ENCODE assay signal across 8 mouse cellular contexts in genomic region chr6:91117149-91117548, GRCm38 (mm10). TPM values are rescaled to one million over a fixed set of nuclear protein-coding genes. Genes with fewer than 3 reads are reported as not detected.
DNase-seq lines count a peak whose midpoint lies in the region; ATAC-seq and TF ChIP-seq lines count a peak whose summit lies in the region.

No protein-coding gene starts in this region.

- H3K36me3 ChIP-seq in kidney, postnatal 0 days (ENCODE audit: insufficient read depth, low read length) = no peaks in the 10 kb centered on the region
- H3K36me3 ChIP-seq in ES-Bruce4 (ENCODE audit: control insufficient read depth, insufficient read depth, low read length, poor library complexity, severe bottlenecking) = no peaks in the 10 kb centered on the region
- H3K36me3 ChIP-seq in intestine, embryonic 16.5 days (ENCODE audit: control insufficient read depth, insufficient read depth, low read length) = no peaks in the 10 kb centered on the region
- H3K36me3 ChIP-seq in neural tube, embryonic 13.5 days = no peaks in the 10 kb centered on the region

- H3K27me3 ChIP-seq in kidney, postnatal 0 days (ENCODE audit: insufficient read depth, low read length) = no peaks in the 10 kb centered on the region
- H3K27me3 ChIP-seq in ES-Bruce4 (ENCODE audit: control insufficient read depth, insufficient read depth, low read length, poor library complexity, severe bottlenecking) = no peaks in the 10 kb centered on the region
- H3K27me3 ChIP-seq in intestine, embryonic 16.5 days (replicated peaks; ENCODE audit: control insufficient read depth, insufficient read depth, low read length) = no peaks in the 10 kb centered on the region
- H3K27me3 ChIP-seq in neural tube, embryonic 13.5 days = no peaks in the 10 kb centered on the region

- ATAC-seq in kidney, postnatal 0 days (replicated peaks; ENCODE audit: low FRiP score, low read depth) = peak; percentile 55
- peak; percentile 34 for ATAC-seq in intestine, embryonic 16.5 days
- ATAC-seq in neural tube, embryonic 13.5 days (ENCODE audit: low read depth) = peak; percentile 37

- H3K4me2 ChIP-seq in kidney, postnatal 0 days (ENCODE audit: low read length) = peak overlapping the region; percentile 99
- H3K4me2 ChIP-seq in intestine, embryonic 16.5 days (ENCODE audit: low read depth, low read length) = peak overlapping the region; percentile 98
- peak overlapping the region; percentile 85 for H3K4me2 ChIP-seq in neural tube, embryonic 13.5 days

- no peak for TF ChIP-seq EP300 in ES-Bruce4 (IDR thresholded peaks at IDR 0.05; ENCODE audit: insufficient read depth, low read depth, low read length)

- 0 out of 2 replicates have a peak overlapping the region, but pooled peaks have one; percentile 75 for H3K27ac ChIP-seq in kidney, postnatal 0 days
- H3K27ac ChIP-seq in ES-Bruce4 (ENCODE audit: insufficient read depth, low read length) = no peak overlapping the region
- no peak overlapping the region for H3K27ac ChIP-seq in brown adipose tissue, adult 24 weeks (replicated peaks; ENCODE audit: low read depth, low read length)
- H3K27ac ChIP-seq in intestine, embryonic 16.5 days (ENCODE audit: low read length) = no peak overlapping the region
- H3K27ac ChIP-seq in neural tube, embryonic 13.5 days (replicated peaks) = peak overlapping the region; percentile 90

- peak; percentile 74 for DNase-seq in kidney, postnatal 0 days (ENCODE audit: low spot score)
- DNase-seq in kidney, adult 18-20 months = no peak
- DNase-seq in adrenal gland, postnatal 25 days = no peak
- no peak for DNase-seq in right cerebral cortex, postnatal 36 days (ENCODE audit: low spot score in 2 of 2)

- H3K9ac ChIP-seq in kidney, postnatal 0 days (ENCODE audit: low read depth, low read length) = peak overlapping the region; percentile 78; the same call in 1 of the 2 replicates
- H3K9ac ChIP-seq in ES-Bruce4 (ENCODE audit: low read depth, poor library complexity, severe bottlenecking) = peak overlapping the region; percentile 85
- H3K9ac ChIP-seq in intestine, embryonic 16.5 days (ENCODE audit: low read depth, low read length) = peak overlapping the region; percentile 75
- peak overlapping the region; percentile 83 for H3K9ac ChIP-seq in neural tube, embryonic 13.5 days

- no peak for TF ChIP-seq CTCF in kidney, postnatal 0 days (IDR thresholded peaks at IDR 0.05; ENCODE audit: low read depth)
- TF ChIP-seq CTCF in ES-Bruce4 (IDR thresholded peaks at IDR 0.05; ENCODE audit: low read depth, low read length) = no peak

- WGBS in kidney, postnatal 0 days = 3% methylated on average over 9 of the region's 9 CpGs
- WGBS in intestine, embryonic 16.5 days = 4% methylated on average over 9 of the region's 9 CpGs
- WGBS in neural tube, embryonic 13.5 days = 4% methylated on average over 9 of the region's 9 CpGs

- H3K4me1 ChIP-seq in kidney, postnatal 0 days (replicated peaks; ENCODE audit: insufficient read depth, low read length) = peaks cover 19% of the 10 kb centered on the region
- peaks cover 2% of the 10 kb centered on the region for H3K4me1 ChIP-seq in ES-Bruce4 (ENCODE audit: control insufficient read depth, insufficient read depth, low read length)
- H3K4me1 ChIP-seq in brown adipose tissue, adult 24 weeks (ENCODE audit: control insufficient read depth, insufficient read depth, insufficient read length, low read length) = 0 out of 2 replicates have a peak, but pooled peaks cover 3% of the 10 kb centered on the region
- peaks cover 6% of the 10 kb centered on the region; the same call in 1 of the 2 replicates for H3K4me1 ChIP-seq in intestine, embryonic 16.5 days (ENCODE audit: control insufficient read depth, insufficient read depth, low read length)
- peaks cover 35% of the 10 kb centered on the region for H3K4me1 ChIP-seq in neural tube, embryonic 13.5 days (replicated peaks)

- H3K4me3 ChIP-seq in kidney, postnatal 0 days (replicated peaks; ENCODE audit: low read depth, low read length) = peak overlapping the region; percentile 59
- peak overlapping the region; percentile 72 for H3K4me3 ChIP-seq in ES-Bruce4 (ENCODE audit: low read depth, low read length)
- H3K4me3 ChIP-seq in brown adipose tissue, adult 24 weeks (ENCODE audit: insufficient read depth, low read depth, low read length) = peak overlapping the region; percentile 79; the same call in 1 of the 2 replicates
- peak overlapping the region; percentile 73 for H3K4me3 ChIP-seq in intestine, embryonic 16.5 days (ENCODE audit: low read length)
- peak overlapping the region; percentile 65 for H3K4me3 ChIP-seq in neural tube, embryonic 13.5 days

- no peak for TF ChIP-seq POLR2A in ES-Bruce4 (IDR thresholded peaks at IDR 0.05; ENCODE audit: insufficient read depth, low read length)

- H3K9me3 ChIP-seq in kidney, postnatal 0 days (replicated peaks; ENCODE audit: low read length) = no peaks in the 10 kb centered on the region
- H3K9me3 ChIP-seq in ES-Bruce4 (replicated peaks; ENCODE audit: control insufficient read depth, insufficient read depth, low read length, poor library complexity, severe bottlenecking) = no peaks in the 10 kb centered on the region
- H3K9me3 ChIP-seq in intestine, embryonic 16.5 days (ENCODE audit: control insufficient read depth, low read length) = no peaks in the 10 kb centered on the region
- H3K9me3 ChIP-seq in neural tube, embryonic 13.5 days = 0 out of 2 replicates have a peak, but pooled peaks cover 6% of the 10 kb centered on the region

RNA-seq across cellular contexts. Expression of gene Nup210, which starts 0.5 kb away (rescaled TPM):
- 11.7 and 14.1 TPM in 2 replicates for polyA plus RNA-seq in kidney, postnatal 0 days (2015; fragmentation: Nextera tagmentation; extraction: Ambion mirVana)
- 36.3 and 46.8 TPM in 2 replicates for polyA plus RNA-seq in ES-Bruce4 (2011; ENCODE audit: insufficient read depth, insufficient read length, low read depth, missing spikeins)
- 0.96 and 1.4 TPM in 2 replicates for polyA plus RNA-seq in brown adipose tissue, adult 24 weeks (2012; ENCODE audit: insufficient read depth, insufficient read length, missing spikeins)
- 13.7 TPM in 2 replicates for polyA plus RNA-seq in intestine, embryonic 16.5 days (2015; fragmentation: Nextera tagmentation; extraction: Ambion mirVana)
- 12.5 and 14.2 TPM in 2 replicates for polyA plus RNA-seq in neural tube, embryonic 13.5 days (2015; fragmentation: Nextera tagmentation; extraction: Ambion mirVana)
- total RNA-seq in adrenal gland, postnatal 25 days (2021) = 3.9 and 6.3 TPM in 2 replicates

RNA-seq across cellular contexts. Expression of gene Hdac11, which starts 39.3 kb away (rescaled TPM):
- polyA plus RNA-seq in kidney, postnatal 0 days (2015; fragmentation: Nextera tagmentation; extraction: Ambion mirVana) = 16.2 and 17.3 TPM in 2 replicates
- polyA plus RNA-seq in ES-Bruce4 (2011; ENCODE audit: insufficient read depth, insufficient read length, low read depth, missing spikeins) = 6.1 and 7.1 TPM in 2 replicates
- 2.6 and 3.5 TPM in 2 replicates for polyA plus RNA-seq in brown adipose tissue, adult 24 weeks (2012; ENCODE audit: insufficient read depth, insufficient read length, missing spikeins)
- 7.7 and 9.0 TPM in 2 replicates for polyA plus RNA-seq in intestine, embryonic 16.5 days (2015; fragmentation: Nextera tagmentation; extraction: Ambion mirVana)
- 30.6 TPM in 2 replicates for polyA plus RNA-seq in neural tube, embryonic 13.5 days (2015; fragmentation: Nextera tagmentation; extraction: Ambion mirVana)
- total RNA-seq in adrenal gland, postnatal 25 days (2021) = 6.6 and 9.9 TPM in 2 replicates

Comparison
In these comparisons a context has a peak if more than half of its experiments do, and no peak if none do; other contexts are left out.
1. H3K27ac ChIP-seq: peak in kidney, postnatal 0 days (single experiment) and neural tube, embryonic 13.5 days (single experiment); none in ES-Bruce4 (single experiment), brown adipose tissue, adult 24 weeks (single experiment) and intestine, embryonic 16.5 days (single experiment).
2. Peak in every context shown above with its lines, with median percentiles within 50 percentile points of each other: ATAC-seq, H3K4me2 ChIP-seq, H3K4me3 ChIP-seq and H3K9ac ChIP-seq.